Mouse (Mus musculus): ENCODE results near the gene Dcdc2b. TPM values are rescaled to one million over a fixed set of nuclear protein-coding genes. Genes with fewer than 3 reads are reported as not detected.

The Dcdc2b gene
- polyA plus RNA-seq, 1 experiment from 2014 or later: 2.6 TPM

- ATAC-seq (ENCODE audit: insufficient number of reproducible peaks, insufficient read depth, low FRiP score, low read depth): no peak
- Histone ChIP-seq H3K4me3 (ENCODE audit: control insufficient read depth in 1 of 2, insufficient read depth in 1 of 2, low read depth in 1 of 2, low read length in 2 of 2) (no peak overlapping the region), H3K4me2 (ENCODE audit: low read length) (peak overlapping the region; percentile 81), H3K9ac (ENCODE audit: low read length) (peak overlapping the region; percentile 78), H3K27me3 (ENCODE audit: control insufficient read depth, insufficient read depth, low read length) (no peaks in the 10 kb centered on the region), H3K27ac (replicated peaks in 1 of 2; ENCODE audit: control insufficient read depth in 1 of 2, insufficient read depth in 1 of 2, low read depth in 2 of 2, low read length in 2 of 2) (no peak overlapping the region; a peak in 1 of 4 replicates), H3K9me3 (ENCODE audit: control insufficient read depth, low read length) (no peaks in the 10 kb centered on the region), H3K36me3 (ENCODE audit: control insufficient read depth, insufficient read depth, low read length) (peaks cover 48% of the 10 kb centered on the region), H3K4me1 (ENCODE audit: control insufficient read depth in 2 of 2, insufficient read depth in 2 of 2, low read length in 2 of 2) (peaks cover 19 to 24% of the 10 kb centered on the region in 2 experiments; a peak in 3 of 4 replicates)
- WGBS: 46% methylated on average over 4 of the region's 4 CpGs
Observed at GRCm38 (mm10) chr4:129625496-129625895, 11.4 kb upstream of the Dcdc2b start.

- peak overlapping the region; percentile 81 for H3K4me2 ChIP-seq (ENCODE audit: low read length)
- no peaks in the 10 kb centered on the region for H3K27me3 ChIP-seq (ENCODE audit: control insufficient read depth, insufficient read depth, low read length)
- H3K9me3 ChIP-seq (ENCODE audit: control insufficient read depth, low read length): no peaks in the 10 kb centered on the region
- no peak for ATAC-seq (ENCODE audit: insufficient number of reproducible peaks, insufficient read depth, low FRiP score, low read depth)
- WGBS: 2% methylated on average over 6 of the region's 6 CpGs
- H3K4me3 ChIP-seq (ENCODE audit: control insufficient read depth in 1 of 2, insufficient read depth in 1 of 2, low read depth in 1 of 2, low read length in 2 of 2): peak overlapping the region; percentile 10 to 65
- peak overlapping the region; percentile 61 to 89 for H3K27ac ChIP-seq (replicated peaks in 1 of 2; ENCODE audit: control insufficient read depth in 1 of 2, insufficient read depth in 1 of 2, low read depth in 2 of 2, low read length in 2 of 2)
- peaks cover 19 to 24% of the 10 kb centered on the region in 2 experiments; a peak in 3 of 4 replicates for H3K4me1 ChIP-seq (ENCODE audit: control insufficient read depth in 2 of 2, insufficient read depth in 2 of 2, low read length in 2 of 2)
- peak overlapping the region; percentile 78 for H3K9ac ChIP-seq (ENCODE audit: low read length)
- H3K36me3 ChIP-seq (ENCODE audit: control insufficient read depth, insufficient read depth, low read length): peaks cover 46% of the 10 kb centered on the region
Observed at GRCm38 (mm10) chr4:129625029-129625370, 10.9 kb upstream of the Dcdc2b start.

GRCm38 (mm10) chr4:129624281-129625028, 10.4 kb upstream of the Dcdc2b start:
- peaks cover 43% of the 10 kb centered on the region for H3K36me3 ChIP-seq (ENCODE audit: control insufficient read depth, insufficient read depth, low read length)
- peak overlapping the region; percentile 81 for H3K4me2 ChIP-seq (ENCODE audit: low read length)
- peak; percentile 83 for ATAC-seq (ENCODE audit: insufficient number of reproducible peaks, insufficient read depth, low FRiP score, low read depth)
- H3K9ac ChIP-seq (ENCODE audit: low read length): peak overlapping the region; percentile 78
- peak overlapping the region; percentile 89 to 90 for H3K27ac ChIP-seq (replicated peaks in 1 of 2; ENCODE audit: control insufficient read depth in 1 of 2, insufficient read depth in 1 of 2, low read depth in 2 of 2, low read length in 2 of 2)
- peak overlapping the region; percentile 65 to 82 for H3K4me3 ChIP-seq (ENCODE audit: control insufficient read depth in 1 of 2, insufficient read depth in 1 of 2, low read depth in 1 of 2, low read length in 2 of 2)
- H3K27me3 ChIP-seq (ENCODE audit: control insufficient read depth, insufficient read depth, low read length): no peaks in the 10 kb centered on the region
- under 1% methylated on average over 18 of the region's 18 CpGs for WGBS
- H3K9me3 ChIP-seq (ENCODE audit: control insufficient read depth, low read length): no peaks in the 10 kb centered on the region
- H3K4me1 ChIP-seq (ENCODE audit: control insufficient read depth in 2 of 2, insufficient read depth in 2 of 2, low read length in 2 of 2): peaks cover 19 to 24% of the 10 kb centered on the region in 2 experiments; a peak in 3 of 4 replicates

GRCm38 (mm10) chr4:129623681-129624091, 9.6 kb upstream of the Dcdc2b start, which contains the start of gene Ccdc28b:
TSS of gene Ccdc28b (minus strand) at chr4:129623947.
- H3K27ac ChIP-seq (replicated peaks in 1 of 2; ENCODE audit: control insufficient read depth in 1 of 2, insufficient read depth in 1 of 2, low read depth in 2 of 2, low read length in 2 of 2): peak within 1 kb of the TSS; percentile 89 to 90
- no peaks in the 10 kb centered on the region for H3K9me3 ChIP-seq (ENCODE audit: control insufficient read depth, low read length)
- 0% methylated on average over 10 of the region's 10 CpGs for WGBS
- H3K4me3 ChIP-seq (ENCODE audit: control insufficient read depth in 1 of 2, insufficient read depth in 1 of 2, low read depth in 1 of 2, low read length in 2 of 2): peak within 1 kb of the TSS; percentile 65 to 82
- peaks cover 35% of the 10 kb centered on the region for H3K36me3 ChIP-seq (ENCODE audit: control insufficient read depth, insufficient read depth, low read length)
- H3K4me1 ChIP-seq (ENCODE audit: control insufficient read depth in 2 of 2, insufficient read depth in 2 of 2, low read length in 2 of 2): peaks cover 19 to 24% of the 10 kb centered on the region in 2 experiments; a peak in 3 of 4 replicates
- peak within 1 kb of the TSS; percentile 81 for H3K4me2 ChIP-seq (ENCODE audit: low read length)
- no peak; the same call in 1 of the 2 replicates for ATAC-seq (ENCODE audit: insufficient number of reproducible peaks, insufficient read depth, low FRiP score, low read depth)
- H3K9ac ChIP-seq (ENCODE audit: low read length): peak within 1 kb of the TSS; percentile 78
- H3K27me3 ChIP-seq (ENCODE audit: control insufficient read depth, insufficient read depth, low read length): no peaks in the 10 kb centered on the region

- H3K9me3 ChIP-seq (ENCODE audit: control insufficient read depth, low read length): no peaks in the 10 kb centered on the region
- H3K4me1 ChIP-seq (ENCODE audit: control insufficient read depth in 2 of 2, insufficient read depth in 2 of 2, low read length in 2 of 2): peaks cover 21 to 26% of the 10 kb centered on the region in 2 experiments; a peak in 3 of 4 replicates
- peak overlapping the region; percentile 65 to 82 for H3K4me3 ChIP-seq (ENCODE audit: control insufficient read depth in 1 of 2, insufficient read depth in 1 of 2, low read depth in 1 of 2, low read length in 2 of 2)
- peak overlapping the region in 1 of 2 experiments; percentile 89; a peak in 2 of 4 replicates for H3K27ac ChIP-seq (replicated peaks in 1 of 2; ENCODE audit: control insufficient read depth in 1 of 2, insufficient read depth in 1 of 2, low read depth in 2 of 2, low read length in 2 of 2)
- H3K4me2 ChIP-seq (ENCODE audit: low read length): peak overlapping the region; percentile 81
- no peaks in the 10 kb centered on the region for H3K27me3 ChIP-seq (ENCODE audit: control insufficient read depth, insufficient read depth, low read length)
- WGBS: 12% methylated on average over 8 of the region's 8 CpGs
- ATAC-seq (ENCODE audit: insufficient number of reproducible peaks, insufficient read depth, low FRiP score, low read depth): no peak
- H3K9ac ChIP-seq (ENCODE audit: low read length): peak overlapping the region; percentile 78
- peaks cover 28% of the 10 kb centered on the region for H3K36me3 ChIP-seq (ENCODE audit: control insufficient read depth, insufficient read depth, low read length)
Observed at GRCm38 (mm10) chr4:129622803-129623535, 8.9 kb upstream of the Dcdc2b start.

- ATAC-seq (ENCODE audit: insufficient number of reproducible peaks, insufficient read depth, low FRiP score, low read depth): no peak
- Histone ChIP-seq H3K27ac (replicated peaks in 1 of 2; ENCODE audit: control insufficient read depth in 1 of 2, insufficient read depth in 1 of 2, low read depth in 2 of 2, low read length in 2 of 2) (no peak overlapping the region; a peak in 1 of 4 replicates), H3K36me3 (ENCODE audit: control insufficient read depth, insufficient read depth, low read length) (peaks cover 22% of the 10 kb centered on the region), H3K4me3 (ENCODE audit: control insufficient read depth in 1 of 2, insufficient read depth in 1 of 2, low read depth in 1 of 2, low read length in 2 of 2) (peak overlapping the region in 1 of 2 experiments; percentile 65; a peak in 1 of 4 replicates), H3K4me1 (ENCODE audit: control insufficient read depth in 2 of 2, insufficient read depth in 2 of 2, low read length in 2 of 2) (peaks cover 22 to 30% of the 10 kb centered on the region in 2 experiments; a peak in 3 of 4 replicates), H3K9ac (ENCODE audit: low read length) (no peak overlapping the region), H3K4me2 (ENCODE audit: low read length) (peak overlapping the region; percentile 81), H3K9me3 (ENCODE audit: control insufficient read depth, low read length) (no peaks in the 10 kb centered on the region), H3K27me3 (ENCODE audit: control insufficient read depth, insufficient read depth, low read length) (no peaks in the 10 kb centered on the region)
- WGBS: 67% methylated on average over 11 of the region's 11 CpGs
Observed at GRCm38 (mm10) chr4:129622120-129622802, 8.2 kb upstream of the Dcdc2b start.

- Histone ChIP-seq H3K9ac (ENCODE audit: low read length) (no peak overlapping the region), H3K27ac (replicated peaks in 1 of 2; ENCODE audit: control insufficient read depth in 1 of 2, insufficient read depth in 1 of 2, low read depth in 2 of 2, low read length in 2 of 2) (peak overlapping the region; percentile 24 to 62), H3K4me3 (ENCODE audit: control insufficient read depth in 1 of 2, insufficient read depth in 1 of 2, low read depth in 1 of 2, low read length in 2 of 2) (no peak overlapping the region), H3K9me3 (ENCODE audit: control insufficient read depth, low read length) (no peaks in the 10 kb centered on the region), H3K4me1 (ENCODE audit: control insufficient read depth in 2 of 2, insufficient read depth in 2 of 2, low read length in 2 of 2) (peaks cover 22 to 30% of the 10 kb centered on the region in 2 experiments; a peak in 3 of 4 replicates), H3K27me3 (ENCODE audit: control insufficient read depth, insufficient read depth, low read length) (no peaks in the 10 kb centered on the region), H3K36me3 (ENCODE audit: control insufficient read depth, insufficient read depth, low read length) (peaks cover 22% of the 10 kb centered on the region), H3K4me2 (ENCODE audit: low read length) (peak overlapping the region; percentile 32)
- ATAC-seq (ENCODE audit: insufficient number of reproducible peaks, insufficient read depth, low FRiP score, low read depth): no peak
- WGBS: 64% methylated on average over 8 of the region's 8 CpGs
Observed at GRCm38 (mm10) chr4:129621283-129621841, 7.3 kb upstream of the Dcdc2b start.
